Mouse (Mus musculus) frontal cortex, postnatal 25 days (tissue): ENCODE results near the gene Thbs1.
"Not testable (repeated sequence)": the region's sequence is repeated elsewhere in the genome, so short reads cannot be mapped to it uniquely, and the experiment has no call there.

Experiments
- DNase-seq, 2 experiments: peaks; one replicate each; pipeline ENCODE4 v3.0.0; 2022; ENCODE audit warnings: low spot score in 2 of 2

Gene Thbs1

DNA sequence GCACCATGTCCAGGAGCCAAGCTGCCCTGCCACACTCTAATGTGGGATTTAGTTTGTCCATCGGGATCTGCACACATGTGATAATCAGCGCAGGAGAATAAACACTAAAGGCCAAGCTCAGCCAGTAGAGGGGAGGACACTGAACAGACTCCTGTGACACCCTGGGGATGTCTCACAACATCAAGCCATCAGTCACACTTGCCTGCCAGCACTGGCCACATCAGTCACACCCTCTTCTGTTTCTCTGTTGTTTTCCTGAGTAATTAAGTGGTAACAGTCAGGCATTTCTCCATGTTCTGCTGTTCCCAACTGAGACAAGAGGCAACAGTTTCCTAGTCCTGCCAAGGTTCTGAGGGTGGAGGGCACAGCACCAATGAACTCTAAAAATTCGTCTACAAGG lies 36.1 kb downstream of the Thbs1 start:
- not testable (repeated sequence) for DNase-seq

- no peak for DNase-seq
These were observed 36.9 kb downstream of the Thbs1 start for GRCm38 (mm10) chr2:118148321-118149142.

- peak; percentile 14 to 20 for DNase-seq
These were observed 38.3 kb downstream of the Thbs1 start for GRCm38 (mm10) chr2:118149855-118150563.

GRCm38 (mm10) chr2:118158095-118158494 lies 46.4 kb downstream of the Thbs1 start:
- no peak for DNase-seq

GRCm38 (mm10) chr2:118159126-118159525 lies 47.5 kb downstream of the Thbs1 start:
- DNase-seq, result no peak

GRCm38 (mm10) chr2:118160547-118160946 lies 48.9 kb downstream of the Thbs1 start:
- no peak for DNase-seq

- DNase-seq, result no peak
These were observed 49.3 kb downstream of the Thbs1 start for GRCm38 (mm10) chr2:118160991-118161390.

DNA sequence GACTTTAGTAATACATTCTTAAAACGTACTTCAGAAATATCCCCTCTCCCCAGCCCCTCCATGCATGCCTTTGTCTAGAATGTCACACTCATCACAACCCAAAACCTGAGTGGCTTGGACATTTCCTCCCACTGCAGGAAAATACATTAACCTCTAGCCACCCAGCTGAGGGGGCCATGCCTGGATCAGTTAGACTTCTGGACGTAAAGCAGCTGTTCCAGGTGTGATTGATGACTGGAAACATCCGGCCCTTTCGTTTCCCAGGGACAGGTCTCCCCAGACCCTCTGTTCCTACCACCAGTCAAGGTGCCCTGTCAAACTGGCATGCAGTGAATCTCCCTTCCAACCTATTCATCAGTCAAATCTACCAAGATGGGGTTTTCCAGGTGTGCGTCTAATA lies 50.8 kb downstream of the Thbs1 start:
- no peak for DNase-seq

DNA sequence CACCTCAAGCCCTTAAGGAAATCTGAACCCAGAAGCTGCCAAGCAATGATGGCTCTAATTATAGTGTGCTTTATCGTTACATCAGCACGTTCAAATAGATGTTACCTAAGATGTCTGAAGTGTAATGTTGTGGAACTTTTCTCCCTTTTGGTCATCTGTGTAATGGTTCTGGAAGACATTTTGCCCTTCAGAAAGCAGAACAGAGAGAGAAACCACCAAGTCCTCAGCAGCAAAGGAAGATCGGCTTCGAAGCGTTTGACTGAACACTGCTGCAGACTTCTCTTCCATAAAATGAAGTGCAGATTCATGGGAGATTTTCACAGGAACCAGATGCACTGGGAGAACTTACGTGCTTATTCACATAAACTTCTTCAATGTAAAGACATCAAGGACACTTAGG lies 52.5 kb downstream of the Thbs1 start:
- no peak for DNase-seq

GRCm38 (mm10) chr2:118165691-118166090 lies 54.0 kb downstream of the Thbs1 start:
- no peak for DNase-seq

GRCm38 (mm10) chr2:118167731-118168130 lies 56.1 kb downstream of the Thbs1 start:
- no peak for DNase-seq

GRCm38 (mm10) chr2:118168225-118168624 lies 56.5 kb downstream of the Thbs1 start:
- no peak for DNase-seq

DNA sequence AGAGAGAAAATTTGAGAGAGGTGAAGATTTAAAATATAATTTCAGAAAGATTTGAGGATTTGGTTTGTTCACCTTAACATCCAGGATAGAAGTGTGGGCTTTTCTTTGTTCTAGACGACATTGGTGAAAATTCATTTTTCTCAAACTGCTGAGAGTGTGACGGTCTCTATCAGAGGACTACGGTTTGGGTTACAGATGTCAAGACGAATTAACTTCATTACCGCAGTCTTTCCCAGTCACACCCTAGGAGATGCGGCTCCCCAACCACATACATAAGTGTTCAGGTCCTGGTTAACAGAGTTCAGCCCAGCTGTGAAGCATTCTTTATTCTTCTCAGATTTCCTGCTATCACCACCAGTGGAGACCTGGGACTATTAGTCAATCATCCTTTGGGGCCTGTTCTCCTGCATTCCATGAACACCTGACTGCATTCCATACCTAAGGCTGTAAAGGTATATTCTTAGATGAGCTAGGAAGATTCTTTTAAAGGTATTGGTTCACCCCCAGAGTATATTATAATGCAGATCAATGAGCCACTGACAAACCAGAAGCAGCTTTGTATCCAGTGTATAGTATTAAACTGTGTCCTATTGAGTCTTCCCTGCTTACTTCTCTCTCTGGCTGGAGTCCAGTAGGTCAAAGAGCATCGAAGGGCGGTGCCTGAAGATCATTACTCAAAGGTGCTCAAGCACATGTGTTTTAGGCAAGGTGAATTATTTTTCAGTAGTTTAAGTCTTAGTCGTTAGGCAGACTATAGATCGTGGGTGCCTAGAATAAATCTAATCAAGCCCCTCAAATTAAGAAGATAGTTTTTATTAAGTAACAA lies 63.1 kb downstream of the Thbs1 start:
- DNase-seq, result no peak
